16 mouse cellular contexts compared by ENCODE assay signal in genomic region chr10:83248036-83248435, GRCm38 (mm10).
DNase-seq lines count a peak whose midpoint lies in the region.
"Had no signal": no experiment of that assay in that cellular context is flagged by ENCODE, and none has a peak within 500 bp of the region (broad histone marks: within the 10 kb centered on the region; RNA-seq: fewer than 3 reads in every experiment).

No protein-coding gene starts in this region.

- no peaks in the 10 kb centered on the region for H3K36me3 ChIP-seq in heart, embryonic 10.5 days
- H3K36me3 ChIP-seq: embryonic facial prominence, embryonic 10.5 days; embryonic facial prominence, embryonic 12.5 days; forebrain, embryonic 12.5 days had no signal

- H3K4me1 ChIP-seq in heart, embryonic 10.5 days = peaks cover 4% of the 10 kb centered on the region
- H3K4me1 ChIP-seq: embryonic facial prominence, embryonic 12.5 days had no signal

- H3K27me3 ChIP-seq in heart, embryonic 10.5 days (ENCODE audit: insufficient read depth, poor library complexity, severe bottlenecking) = no peaks in the 10 kb centered on the region
- H3K27me3 ChIP-seq: embryonic facial prominence, embryonic 12.5 days; forebrain, embryonic 12.5 days had no signal

- intact Hi-C loops in heart, postnatal 14 days (cut with DNase I) = no loop called here

- WGBS in heart, embryonic 10.5 days = 69% methylated on average over 7 of the region's 7 CpGs

- no peak overlapping the region for H3K27ac ChIP-seq in heart, embryonic 10.5 days
- H3K27ac ChIP-seq: embryonic facial prominence, embryonic 10.5 days; embryonic facial prominence, embryonic 12.5 days; forebrain, embryonic 12.5 days had no signal

- H3K4me3 ChIP-seq in heart, embryonic 10.5 days = no peak overlapping the region
- H3K4me3 ChIP-seq: embryonic facial prominence, embryonic 10.5 days; embryonic facial prominence, embryonic 12.5 days; forebrain, embryonic 12.5 days had no signal

- DNase-seq in heart, embryonic 10.5 days (ENCODE audit: low spot score) = peak; percentile 72
- DNase-seq in heart, postnatal 14 days = no peak
- DNase-seq in testis, postnatal 10 days (ENCODE audit: low spot score) = peak; percentile 11
- no peak for DNase-seq in testis, postnatal 14 days (ENCODE audit: low spot score)
- DNase-seq in spleen, postnatal 10 days (ENCODE audit: low spot score in 2 of 2) = no peak
- DNase-seq: adrenal gland, adult 2 months; adrenal gland, postnatal 10 days; adrenal gland, postnatal 25 days; cerebellum, adult 11-12 months; cerebellum, adult 2 months; cerebellum, adult 9-10 months; cerebellum, postnatal 10 days; cerebellum, postnatal 25 days had no signal

- H3K9me3 ChIP-seq in heart, embryonic 10.5 days = no peaks in the 10 kb centered on the region
- H3K9me3 ChIP-seq: embryonic facial prominence, embryonic 10.5 days; embryonic facial prominence, embryonic 12.5 days; forebrain, embryonic 12.5 days had no signal

Comparison
In these comparisons a context has a peak if more than half of its experiments do, and no peak if none do; other contexts are left out.
1. DNase-seq: peak in heart, embryonic 10.5 days (single experiment) and testis, postnatal 10 days (single experiment); none in heart, postnatal 14 days (0 of 2), testis, postnatal 14 days (single experiment) and spleen, postnatal 10 days (0 of 2).